Mouse (Mus musculus): ENCODE data around the gene Atf6b. TPM values are rescaled to one million over a fixed set of nuclear protein-coding genes. Genes with fewer than 3 reads are reported as not detected.
A peak's percentile ranks its signal among the peaks of the same experiment; 100 is the strongest.

Gene Atf6b
- polyA plus RNA-seq, 2 experiments from 2014 or later: 15.2 to 20.2 TPM

DNA sequence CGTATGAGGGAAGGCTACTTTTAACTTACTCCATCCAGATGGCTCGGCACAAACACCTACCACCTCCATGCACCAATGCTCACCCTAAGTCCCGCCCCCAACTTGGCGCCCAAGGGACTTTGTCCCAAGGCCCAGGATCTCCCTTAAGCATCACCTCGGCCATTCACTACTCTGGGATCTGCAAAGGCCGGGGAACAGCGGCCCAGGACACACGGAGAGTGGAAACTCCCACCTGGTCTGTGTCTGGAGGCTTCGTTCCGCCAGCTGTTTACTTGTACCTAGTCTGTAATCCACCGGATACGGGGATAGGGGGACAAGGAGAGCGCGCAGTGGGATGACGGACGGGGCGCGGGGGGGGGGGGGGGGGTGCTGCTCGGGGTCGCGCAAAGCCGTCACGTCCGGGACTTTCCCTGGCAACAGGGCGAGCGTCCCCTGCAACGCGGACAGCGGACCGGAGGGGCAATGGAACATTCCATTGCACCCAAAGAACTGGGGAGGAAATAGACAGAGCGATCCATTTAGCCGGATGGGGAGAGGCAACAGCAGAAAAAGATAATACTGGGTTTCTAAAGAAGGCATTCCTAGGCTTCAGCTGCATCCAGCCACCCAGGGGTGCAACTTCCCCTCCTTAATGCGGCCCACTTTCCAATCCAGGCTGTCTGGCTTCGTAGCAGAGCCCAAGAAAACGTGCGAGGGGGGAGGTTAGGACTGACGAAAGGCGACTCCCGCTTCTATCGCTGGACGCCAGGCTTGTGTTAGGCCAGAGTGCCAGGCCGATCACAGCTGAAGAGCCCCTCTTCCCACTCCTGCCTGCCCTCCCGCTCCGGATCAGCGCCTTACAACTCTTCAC, 19.6 kb upstream of the Atf6b start:
- peak; percentile 62 for ATAC-seq

DNA sequence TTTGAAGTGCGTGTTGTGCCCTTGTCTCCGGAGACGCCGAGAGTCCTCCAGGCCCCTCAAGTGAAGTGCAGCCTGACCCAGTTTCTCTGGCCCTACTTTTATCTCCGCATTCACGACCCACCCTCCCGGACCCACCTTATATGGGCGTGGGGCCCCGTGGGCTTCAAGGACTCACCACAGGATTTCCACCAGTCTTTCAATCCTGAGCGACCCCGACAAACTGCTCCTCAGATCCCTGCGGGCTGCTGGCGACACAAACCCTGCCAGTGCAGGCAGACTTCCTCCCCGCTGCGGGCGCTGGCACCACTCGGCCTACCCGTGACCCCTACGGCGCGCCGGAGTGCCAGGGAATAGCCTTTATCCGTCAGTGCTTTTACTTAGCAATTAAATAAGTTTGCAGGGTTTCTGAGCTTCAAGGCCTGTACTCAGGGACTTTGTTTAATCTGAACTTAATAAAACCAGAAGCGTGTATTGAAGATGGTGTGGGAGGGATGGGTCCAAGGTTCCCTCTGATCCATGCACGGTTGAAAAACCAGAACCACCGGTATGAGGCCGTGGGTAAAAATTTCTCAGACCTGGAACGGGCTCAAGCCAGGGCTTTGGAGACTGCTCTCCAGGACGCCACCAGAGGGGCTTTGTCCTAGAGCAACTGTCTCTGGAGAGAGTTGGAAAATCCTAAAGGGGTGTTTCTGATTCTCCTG, 18.9 kb upstream of the Atf6b start, which contains the start of gene Ppt2:
Ppt2 (minus strand) TSS at position 568 of the 701 bp plus-strand sequence.
- ATAC-seq: no peak

DNA sequence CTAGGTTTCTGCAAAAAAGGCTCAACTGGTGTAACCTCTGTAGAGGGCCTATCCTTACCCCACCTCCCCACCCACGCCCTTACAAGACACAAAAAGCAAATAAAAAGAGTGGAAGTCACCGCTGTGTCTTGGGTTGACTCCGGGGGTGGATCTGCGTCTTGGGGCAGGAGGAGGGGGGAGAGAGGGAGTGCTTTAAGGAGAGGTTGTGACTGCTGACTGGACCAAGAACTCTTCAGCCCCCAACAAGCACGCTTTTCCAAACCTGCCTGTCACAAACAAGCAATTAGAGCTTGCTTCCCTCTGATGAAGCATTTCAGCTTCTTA, 18.3 kb upstream of the Atf6b start:
- no peak for ATAC-seq

DNA sequence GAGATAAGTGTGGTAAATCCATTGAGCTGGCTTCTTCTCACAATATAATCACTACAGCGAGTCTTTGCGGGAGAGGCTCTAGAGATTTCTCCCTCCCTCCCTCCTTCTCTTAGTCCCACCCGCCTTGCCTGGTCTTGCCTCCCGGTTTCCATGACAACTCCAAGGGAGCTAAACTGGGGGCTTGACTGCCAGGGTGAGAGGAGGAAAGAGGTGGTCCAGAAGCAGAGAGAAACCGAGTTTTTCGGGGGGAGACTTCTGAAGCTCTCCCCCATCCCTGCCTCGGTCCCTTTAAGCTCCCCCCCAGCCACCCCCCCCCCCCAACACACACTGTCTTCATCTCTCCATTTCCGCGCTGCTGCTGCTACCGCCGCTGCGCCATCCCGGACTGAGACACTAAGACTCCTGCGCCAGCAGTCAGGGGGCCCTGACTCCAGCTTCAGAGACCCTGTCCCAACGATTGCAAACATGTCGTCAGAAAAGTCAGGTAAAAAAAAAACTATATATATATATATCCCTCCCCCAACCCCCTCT, 17.7 kb upstream of the Atf6b start, which contains the start of gene Prrt1:
Prrt1 (plus strand) TSS at position 313 of the 531 bp plus-strand sequence.
- no peak for ATAC-seq

DNA sequence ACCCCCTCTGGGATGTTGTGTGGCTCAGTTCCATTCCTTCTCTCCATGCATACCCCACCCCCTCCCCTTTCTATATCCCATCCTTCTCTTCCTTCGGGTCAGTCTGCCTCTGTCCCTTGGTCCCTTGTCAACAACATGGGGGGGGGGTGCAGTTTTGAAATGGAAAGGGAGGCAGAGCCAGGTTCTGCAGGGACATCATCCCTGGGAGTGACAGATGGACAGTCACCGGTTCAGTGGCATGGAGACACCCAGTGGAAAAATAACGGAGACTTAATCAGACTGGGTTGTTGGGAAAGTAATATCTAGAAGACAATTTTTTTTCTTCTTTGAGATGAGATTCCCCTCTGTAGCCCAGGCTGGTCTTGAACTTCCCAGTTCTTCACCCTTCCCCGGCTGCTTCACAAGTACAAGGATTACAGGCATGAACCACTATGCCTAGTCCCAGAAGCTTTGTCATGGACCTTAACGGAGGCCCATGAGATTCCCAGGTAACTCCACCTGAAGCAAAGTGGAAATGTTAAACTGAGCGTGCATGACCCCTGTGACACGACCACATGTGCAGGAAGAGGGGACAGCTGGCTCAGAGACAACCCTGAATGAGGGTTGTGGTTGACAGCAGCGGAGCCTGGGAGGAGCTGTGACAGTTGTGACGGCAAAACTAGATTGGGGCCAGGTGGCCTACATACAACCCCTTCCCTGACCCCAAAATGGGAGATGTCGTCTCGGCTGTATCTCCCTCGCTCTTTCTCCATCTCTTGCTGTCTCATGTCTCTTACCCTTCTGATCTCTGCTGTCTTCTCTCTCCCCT, 16.9 kb upstream of the Atf6b start:
- peak; percentile 48 for ATAC-seq

DNA sequence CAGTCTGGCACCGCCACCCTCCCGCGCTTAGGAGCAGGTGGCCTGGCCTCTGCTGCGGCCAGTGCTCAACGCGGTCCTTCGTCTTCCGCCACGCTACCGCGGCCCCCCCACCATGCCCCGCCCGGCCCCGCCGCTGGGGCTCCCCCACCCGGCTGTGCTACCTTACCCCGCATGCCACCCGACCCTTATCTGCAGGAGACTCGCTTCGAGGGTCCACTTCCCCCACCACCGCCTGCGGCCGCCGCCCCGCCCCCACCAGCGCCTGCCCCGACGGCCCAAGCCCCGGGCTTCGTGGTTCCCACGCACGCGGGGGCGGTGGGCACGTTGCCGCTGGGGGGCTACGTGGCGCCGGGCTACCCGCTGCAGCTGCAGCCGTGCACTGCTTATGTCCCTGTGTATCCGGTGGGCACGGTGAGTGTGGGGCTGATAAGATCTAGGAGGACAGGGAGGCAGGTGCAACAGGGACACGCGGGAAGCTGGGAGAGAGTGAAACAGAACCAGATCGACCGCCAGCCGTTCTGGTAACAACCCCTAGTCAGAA, 16.1 kb upstream of the Atf6b start:
- no peak for ATAC-seq

DNA sequence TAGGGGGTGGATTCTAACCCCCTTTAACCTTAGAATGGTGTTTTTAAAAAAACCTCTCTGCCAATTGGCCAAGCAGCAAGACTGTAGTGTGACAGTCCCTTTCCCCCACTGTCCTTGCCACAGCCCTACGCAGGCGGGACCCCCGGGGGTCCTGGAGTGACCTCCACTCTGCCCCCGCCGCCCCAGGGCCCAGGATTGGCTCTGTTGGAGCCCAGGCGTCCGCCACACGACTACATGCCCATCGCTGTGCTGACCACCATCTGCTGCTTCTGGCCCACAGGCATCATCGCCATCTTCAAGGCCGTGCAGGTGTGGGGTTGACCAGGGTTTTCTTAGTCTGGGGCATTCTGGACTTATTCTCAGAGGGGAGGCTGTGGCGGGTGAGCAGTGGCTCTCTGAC, 15.3 kb upstream of the Atf6b start:
- ATAC-seq: no peak

DNA sequence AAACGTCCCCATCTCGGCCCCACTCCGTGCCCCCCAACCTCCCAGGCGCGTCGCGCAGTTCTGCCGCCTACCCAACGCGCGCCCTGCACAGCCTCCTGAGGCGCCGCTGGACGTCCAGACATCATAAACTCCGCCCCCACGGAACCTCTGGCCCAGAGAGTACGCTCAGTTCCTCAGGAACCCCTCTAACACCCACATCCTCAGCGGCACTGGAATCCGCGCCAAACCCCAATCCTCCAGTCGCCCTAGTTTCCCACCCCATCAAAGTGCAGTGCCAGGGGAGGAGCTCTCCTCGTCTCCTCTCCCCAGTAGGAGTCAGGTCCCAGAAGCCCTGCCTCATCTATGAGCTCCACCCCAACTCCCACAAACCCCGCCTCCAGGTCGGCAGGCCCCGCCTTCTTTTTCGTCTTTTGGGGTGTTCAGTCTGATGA, 14.7 kb upstream of the Atf6b start:
- ATAC-seq: peak; percentile 56

DNA sequence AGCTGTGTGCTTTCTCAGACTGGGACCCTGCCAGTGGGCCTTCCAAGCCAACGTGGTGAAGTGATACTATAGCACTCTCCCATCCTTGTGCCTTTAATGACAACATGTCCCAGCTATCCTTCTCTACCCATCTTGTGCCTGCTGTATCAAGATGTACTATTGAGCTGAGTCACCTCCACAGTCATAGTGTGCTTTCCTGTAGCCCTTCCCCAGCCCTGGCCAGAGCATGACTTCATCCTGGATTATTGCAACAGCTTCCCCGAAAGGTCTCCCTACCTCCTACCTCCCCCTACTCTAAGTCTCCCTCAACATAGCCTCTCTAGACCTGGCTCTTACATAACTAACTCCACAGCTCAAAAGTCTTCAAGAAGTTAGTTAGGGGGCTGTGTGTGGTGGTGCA, 11.3 kb upstream of the Atf6b start:
- no peak for ATAC-seq

DNA sequence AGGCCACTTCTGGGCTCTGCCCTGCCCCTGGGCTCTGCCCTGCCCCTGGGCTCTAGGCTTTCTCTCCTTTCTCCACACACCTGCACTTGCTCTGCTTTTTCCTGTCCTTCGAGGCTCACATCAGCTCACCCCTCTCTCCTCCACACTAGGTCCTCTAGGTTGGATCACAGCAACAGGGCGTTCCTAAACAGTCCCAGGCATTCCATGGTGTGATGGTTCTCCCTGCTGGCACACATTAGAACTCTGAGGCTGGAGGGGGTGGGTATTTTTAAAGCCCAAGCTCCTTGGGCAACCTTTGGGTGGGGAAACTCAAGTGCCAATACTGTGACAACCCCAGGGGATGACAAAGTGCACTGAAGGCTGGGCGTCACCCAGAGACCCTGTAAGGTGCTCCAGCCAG, 9.5 kb upstream of the Atf6b start:
- no peak for ATAC-seq

DNA sequence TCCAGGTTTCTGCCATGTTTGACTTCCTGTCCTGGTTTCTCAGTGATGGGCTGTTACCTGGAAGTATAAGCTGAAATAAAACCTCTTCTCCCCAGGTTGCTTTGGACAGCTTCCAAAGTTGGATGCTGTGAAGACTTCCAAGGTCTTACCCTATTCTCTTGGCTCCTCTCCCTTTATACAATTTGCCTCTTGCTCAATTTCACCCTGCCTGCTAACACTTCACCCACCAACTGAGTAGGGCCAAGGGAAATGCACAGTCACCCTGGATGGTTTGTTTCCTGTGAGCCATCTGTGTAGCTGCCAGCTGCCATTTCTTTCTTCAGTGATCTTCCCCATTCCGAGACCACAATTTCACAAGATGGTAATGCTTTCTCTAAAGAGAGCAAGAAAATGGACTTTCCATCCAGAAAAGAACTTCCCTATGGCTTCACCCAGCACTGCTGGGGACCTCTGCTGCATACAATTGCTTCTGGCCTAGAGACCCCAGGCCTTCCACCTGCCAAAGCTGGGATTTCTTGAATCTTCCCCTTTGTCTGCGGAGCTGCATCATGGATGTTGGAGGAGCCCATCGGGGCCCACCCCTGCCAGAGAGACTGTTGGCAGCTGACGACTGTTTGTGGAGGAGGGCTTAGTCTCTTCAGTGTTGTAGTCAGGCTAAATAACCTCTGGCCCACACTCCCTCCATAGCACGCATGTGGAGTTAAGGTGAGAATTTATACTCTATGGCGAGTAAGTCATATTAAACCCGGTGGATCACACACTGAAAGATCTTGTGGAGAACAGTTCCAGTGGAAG, 7.3 kb upstream of the Atf6b start:
- no peak for ATAC-seq

DNA sequence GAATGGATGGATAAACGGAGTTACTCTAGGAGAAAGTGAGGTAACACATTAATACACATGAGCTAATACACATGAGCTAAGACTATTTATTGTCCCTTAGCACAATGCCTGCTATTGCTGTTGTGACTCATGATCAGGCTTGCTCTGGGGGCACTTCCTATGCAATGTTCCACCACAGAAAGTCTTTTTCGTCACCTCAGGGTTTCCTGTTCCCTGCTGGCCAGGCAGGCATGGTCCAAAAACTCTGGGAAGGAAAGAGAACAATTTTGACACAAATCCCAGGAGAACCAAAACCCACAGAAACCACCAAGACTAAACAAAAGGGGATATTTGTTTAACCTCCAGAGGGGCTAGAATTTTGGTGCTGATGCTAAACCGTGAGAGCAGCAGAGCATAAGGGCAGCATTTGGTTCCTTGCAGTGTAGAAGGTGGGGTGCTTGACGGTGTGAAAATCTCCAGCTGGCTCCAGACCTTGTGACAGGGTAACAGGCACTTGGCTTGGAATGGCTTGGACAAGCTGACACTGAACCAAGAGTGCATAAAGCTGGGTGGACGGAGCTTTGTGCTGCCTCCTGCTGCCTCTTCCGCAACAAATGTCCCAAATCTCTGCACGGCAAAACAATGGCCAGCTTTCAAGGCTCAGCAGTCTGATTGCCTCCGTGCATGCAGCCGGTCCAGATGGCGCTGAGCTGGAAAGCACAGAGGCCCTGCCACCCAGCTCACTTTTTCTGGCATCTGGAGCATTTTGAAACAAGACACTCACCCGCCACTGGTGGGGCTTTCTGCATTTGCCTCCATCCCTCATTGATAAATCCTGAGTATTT, 6.0 kb upstream of the Atf6b start:
- ATAC-seq: no peak

DNA sequence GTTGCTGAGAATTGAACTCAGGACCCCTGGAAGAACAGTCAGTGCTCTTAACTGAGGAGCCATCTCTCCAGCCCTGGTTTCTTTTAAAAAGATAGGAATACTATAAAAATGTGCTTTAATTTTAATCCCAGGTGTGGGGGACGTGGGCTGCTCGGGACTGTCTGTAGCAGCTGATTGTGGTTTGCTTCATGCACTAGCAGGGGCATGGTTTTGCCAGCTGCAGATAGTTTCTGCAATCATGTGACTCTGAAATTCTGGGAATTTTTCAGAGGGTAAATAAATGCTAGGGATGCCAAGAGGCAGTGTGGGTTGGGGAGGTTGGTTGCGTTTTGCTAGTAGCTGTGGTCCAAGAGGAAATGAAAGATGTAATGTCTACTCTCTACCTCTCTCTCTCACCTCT, 5.0 kb upstream of the Atf6b start:
- no peak for ATAC-seq

DNA sequence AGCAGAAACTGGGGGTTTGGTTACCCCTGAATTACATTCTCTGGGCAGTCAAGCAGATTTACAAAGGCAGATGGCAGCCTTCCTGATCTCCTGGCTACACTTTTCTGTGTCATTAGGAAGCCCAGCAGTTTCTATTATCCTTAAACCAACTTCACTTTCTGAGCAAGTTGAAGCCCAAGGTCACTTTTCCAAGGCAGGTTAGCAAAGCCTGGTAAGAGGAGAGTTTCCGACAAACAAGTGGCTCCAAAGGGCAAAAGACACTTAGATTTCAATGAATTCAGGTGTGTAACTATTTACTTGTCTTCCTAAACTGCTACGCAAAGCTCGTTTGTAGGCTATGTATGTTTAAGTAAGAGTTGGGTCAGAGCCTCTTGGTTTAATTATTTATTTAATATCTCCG, 3.6 kb upstream of the Atf6b start:
- no peak for ATAC-seq

DNA sequence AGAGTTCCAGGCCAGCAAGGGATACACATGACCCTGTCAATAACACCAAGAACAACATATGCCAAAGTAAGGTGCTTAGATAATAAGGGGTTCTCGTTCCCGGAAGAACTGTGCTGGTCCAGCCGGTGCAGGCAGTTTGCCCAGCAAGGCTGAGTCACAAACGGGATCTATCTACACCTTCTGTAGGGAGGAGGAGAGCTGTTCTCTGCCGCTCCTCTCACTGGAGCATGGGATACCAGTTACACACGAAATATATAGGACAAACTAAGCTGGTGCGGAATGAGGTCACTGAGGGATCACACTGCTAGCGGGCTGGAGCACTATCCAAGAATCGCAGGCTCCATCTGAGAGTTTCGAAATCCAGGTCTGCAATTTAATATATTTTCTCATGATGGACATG, 3.0 kb upstream of the Atf6b start:
- no peak for ATAC-seq

DNA sequence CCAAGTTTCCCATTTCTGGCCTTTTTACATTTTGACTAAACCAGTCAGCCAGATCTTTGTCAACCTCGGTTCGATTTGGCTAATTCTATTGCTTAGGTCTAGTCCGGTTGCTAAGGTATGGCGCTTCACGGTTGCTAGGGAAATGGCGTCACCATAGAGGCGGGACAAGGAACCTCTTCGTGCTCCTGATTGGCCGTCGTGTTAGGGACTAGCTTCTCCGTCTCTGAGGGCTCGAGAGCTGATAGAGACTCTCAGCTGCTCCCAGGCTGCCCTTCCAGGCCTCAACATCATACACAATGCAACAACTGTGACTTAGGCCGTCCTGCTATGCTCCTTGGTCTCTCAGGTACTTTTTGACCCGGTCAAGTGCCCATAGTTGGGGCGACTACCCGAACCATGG, 2.3 kb upstream of the Atf6b start, which contains the start of gene Fkbpl:
Fkbpl (plus strand) TSS at position 157 of the 400 bp plus-strand sequence.
- ATAC-seq: peak; percentile 85

DNA sequence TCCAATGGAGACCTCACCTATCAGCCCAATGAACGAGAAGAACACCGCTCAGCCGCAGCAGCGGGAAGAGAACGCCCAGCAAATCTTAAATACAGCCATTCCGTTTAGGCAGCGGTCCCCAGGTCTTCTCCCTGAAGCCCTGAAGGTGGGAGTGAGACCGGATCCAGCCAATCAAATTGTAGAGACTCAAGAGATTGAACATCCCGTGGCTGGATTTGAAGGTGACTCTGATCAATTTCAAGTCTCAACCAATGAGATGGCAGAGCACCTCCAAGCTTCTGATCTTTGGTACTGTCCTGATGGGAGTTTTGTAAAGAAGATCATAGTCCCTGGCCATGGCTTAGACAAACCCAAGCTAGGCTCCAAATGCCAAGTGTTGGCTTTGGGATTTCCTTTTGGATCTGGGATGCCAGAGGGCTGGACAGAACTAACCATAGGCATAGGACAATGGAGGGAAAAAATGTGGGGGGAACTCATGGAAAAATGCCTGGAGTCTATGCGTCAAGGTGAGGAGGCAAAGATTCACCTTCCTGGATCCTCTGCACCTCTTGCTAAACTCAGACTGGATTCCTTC, 1.6 kb upstream of the Atf6b start:
- ATAC-seq: no peak

DNA sequence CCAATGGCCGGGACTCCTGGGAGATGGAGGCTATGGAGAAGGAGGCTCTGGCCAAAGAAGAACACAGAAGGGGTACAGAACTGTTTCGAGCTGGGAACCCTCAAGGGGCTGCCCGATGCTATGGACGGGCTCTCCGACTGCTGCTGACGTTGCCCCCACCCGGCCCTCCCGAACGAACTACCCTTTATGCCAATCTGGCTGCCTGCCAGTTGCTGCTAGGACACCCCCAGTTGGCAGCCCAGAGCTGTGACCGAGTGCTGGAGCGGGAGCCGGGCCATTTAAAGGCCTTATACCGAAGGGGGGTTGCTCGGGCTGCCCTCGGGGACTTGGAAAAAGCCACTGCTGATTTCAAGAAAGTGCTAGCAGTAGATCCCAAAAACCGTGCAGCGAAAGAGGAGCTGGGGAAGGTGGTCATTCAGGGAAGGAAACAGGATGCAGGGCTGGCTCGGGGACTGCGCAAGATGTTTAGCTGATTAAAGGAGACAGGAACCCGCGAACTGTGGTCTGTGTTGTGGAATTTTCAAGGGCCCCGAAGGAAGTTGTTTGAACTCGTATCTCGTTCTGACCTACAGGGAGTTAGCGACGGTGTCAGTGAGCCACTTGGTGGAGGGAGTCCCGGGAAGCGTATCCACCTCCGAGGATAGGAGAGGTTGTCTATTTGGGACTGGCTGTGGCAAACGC, 975 bp upstream of the Atf6b start:
- no peak for ATAC-seq

DNA sequence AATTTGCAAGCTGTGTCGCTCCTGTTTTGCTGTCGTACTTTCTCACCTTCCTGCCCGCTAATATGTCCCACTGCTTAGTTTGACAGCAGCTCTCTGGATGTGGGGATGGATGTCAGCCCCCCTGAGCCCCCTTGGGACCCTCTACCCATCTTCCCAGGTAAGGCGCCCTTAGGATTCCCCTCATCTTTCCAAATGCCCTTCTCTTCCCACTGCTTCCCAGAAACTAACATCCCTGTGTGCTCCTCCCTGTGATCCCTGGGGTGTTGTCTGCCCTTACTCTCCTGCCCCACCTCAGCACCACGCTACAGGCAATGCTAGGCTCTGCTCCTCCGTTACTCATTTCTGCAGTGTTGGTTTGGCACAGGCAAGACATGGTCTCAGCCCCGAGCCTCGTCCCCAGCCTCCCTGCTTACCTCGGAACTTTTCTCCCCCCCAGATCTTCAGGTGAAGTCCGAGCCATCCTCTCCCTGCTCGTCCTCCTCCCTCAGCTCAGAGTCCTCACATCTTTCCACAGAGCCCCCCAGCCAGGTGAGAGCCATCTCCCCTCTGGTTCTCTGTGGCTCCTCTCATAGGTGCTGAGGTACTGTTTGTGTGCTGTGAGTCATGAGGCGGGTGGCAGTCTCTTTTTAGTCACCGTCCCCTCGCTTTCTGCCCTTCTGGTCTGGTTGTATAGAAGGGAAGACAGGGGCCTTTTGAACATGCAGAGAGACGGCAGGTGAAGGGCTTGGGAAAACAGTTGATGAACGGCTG, 1.4 kb downstream of the Atf6b start:
- ATAC-seq: no peak
